Mouse (Mus musculus) kidney, adult 10 weeks (tissue): ENCODE measurements around the gene Zdhhc8. TPM values are rescaled to one million over a fixed set of nuclear protein-coding genes. Genes with fewer than 3 reads are reported as not detected.

Experiments used
- polyA plus RNA-seq: library from polyadenylated mRNA; stranded (reverse); fragments of 350-450 nt; fragmentation: Illumina TruSeq; extraction: RNeasy Lipid Tissue Mini Kit (QIAGEN cat#74804); gene quantifications from one replicate; pipeline ENCODE4 v1.2.3, GENCODE M21; 2014; ENCODE audit warnings: low read depth, low replicate concordance

Gene Zdhhc8
- not detected for polyA plus RNA-seq

GRCm38 (mm10) chr16:18234671-18235388 is at the start of gene Zdhhc8:
Gene Zdhhc8, minus strand, starts transcription at chr16:18235136.

GRCm38 (mm10) chr16:18258221-18258620 is 23.3 kb upstream of the Zdhhc8 start, which contains the start of gene Gm49776:
Gene Gm49776, minus strand, starts transcription at chr16:18258321.

GRCm38 (mm10) chr16:18248433-18249363 is 13.8 kb upstream of the Zdhhc8 start, which contains the start of the genes Trmt2a and Ranbp1:
Gene Trmt2a, plus strand, starts transcription at chr16:18248679.
Gene Ranbp1, minus strand, starts transcription at chr16:18248732.

GRCm38 (mm10) chr16:18217579-18217978 is 17.4 kb downstream of the Zdhhc8 start, which contains the start of gene Ccdc188:
Gene Ccdc188, plus strand, starts transcription at chr16:18217879.

Other genes starting within 250 kb of the Zdhhc8 start
- 10.4 TPM for gene Dgcr6, start 182.3 kb downstream of the Zdhhc8 start, polyA plus RNA-seq
- gene Prodh, start 144.9 kb downstream of the Zdhhc8 start, polyA plus RNA-seq: 3.2 TPM
- gene Rtn4r, start 107.5 kb downstream of the Zdhhc8 start, polyA plus RNA-seq: not detected
- gene Ccdc188, start 17.3 kb downstream of the Zdhhc8 start, polyA plus RNA-seq: not detected
- gene Trmt2a, start 13.5 kb upstream of the Zdhhc8 start, polyA plus RNA-seq: 21.4 TPM
- gene Ranbp1, start 13.6 kb upstream of the Zdhhc8 start, polyA plus RNA-seq: 75.6 TPM
- not detected for gene Gm49776, start 23.2 kb upstream of the Zdhhc8 start, polyA plus RNA-seq
- gene Dgcr8, start 54.1 kb upstream of the Zdhhc8 start, polyA plus RNA-seq: 17.1 TPM
- 18.0 TPM for gene Tango2, start 113.0 kb upstream of the Zdhhc8 start, polyA plus RNA-seq
- gene Arvcf, start 113.0 kb upstream of the Zdhhc8 start, polyA plus RNA-seq: 0.97 TPM
- 2.0 TPM for gene Txnrd2, start 191.2 kb upstream of the Zdhhc8 start, polyA plus RNA-seq
- 21.7 TPM for gene Comt, start 191.7 kb upstream of the Zdhhc8 start, polyA plus RNA-seq